Mouse (Mus musculus): Measurements from ENCODE around the gene Wdr91.

Wdr91 gene

DNA sequence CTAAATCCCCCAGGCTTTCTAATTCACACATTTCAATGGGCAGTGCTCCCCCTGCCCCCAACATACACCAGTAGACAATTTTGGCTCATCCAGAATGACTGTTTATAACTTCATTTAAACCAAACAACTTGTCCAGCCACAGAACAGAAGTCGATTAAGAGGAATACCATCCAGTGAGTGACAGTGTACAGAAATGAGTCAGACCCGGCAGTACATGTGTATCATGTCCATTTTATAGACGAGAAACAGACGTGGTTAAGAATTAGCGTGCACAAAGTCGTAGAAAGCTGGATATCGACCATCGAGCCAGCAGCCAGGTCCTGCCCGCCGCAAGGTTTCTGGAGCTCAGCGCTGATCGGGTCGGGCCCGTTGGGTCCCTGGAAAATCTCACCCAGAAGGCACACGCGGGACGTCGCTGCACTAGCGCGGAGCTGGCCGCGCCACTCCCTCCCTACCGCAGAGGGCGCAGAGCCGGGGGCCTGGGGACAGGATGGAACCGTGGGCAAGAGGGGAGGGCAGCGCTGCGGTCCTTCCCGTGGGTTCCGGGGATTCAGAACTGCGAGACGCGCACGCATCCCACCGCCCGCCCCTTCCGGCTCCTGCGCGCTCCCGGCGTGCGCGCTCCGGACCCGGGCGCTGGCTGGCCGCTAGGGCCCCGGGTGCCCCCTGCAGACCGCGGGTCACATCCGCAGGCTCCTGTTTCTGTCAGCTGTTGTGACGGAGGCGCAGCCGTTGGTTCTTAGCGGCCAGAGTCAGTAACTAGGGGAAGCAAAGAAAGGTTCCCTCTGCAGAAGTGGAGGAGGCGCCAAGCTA is 33.0 kb downstream of the Wdr91 start, which contains the start of gene Cyren:
Gene Cyren (minus strand): TSS at position 552 of the 813 bp plus-strand sequence.
- peak; percentile 80 for DNase-seq (ENCODE audit: low read depth)

DNA sequence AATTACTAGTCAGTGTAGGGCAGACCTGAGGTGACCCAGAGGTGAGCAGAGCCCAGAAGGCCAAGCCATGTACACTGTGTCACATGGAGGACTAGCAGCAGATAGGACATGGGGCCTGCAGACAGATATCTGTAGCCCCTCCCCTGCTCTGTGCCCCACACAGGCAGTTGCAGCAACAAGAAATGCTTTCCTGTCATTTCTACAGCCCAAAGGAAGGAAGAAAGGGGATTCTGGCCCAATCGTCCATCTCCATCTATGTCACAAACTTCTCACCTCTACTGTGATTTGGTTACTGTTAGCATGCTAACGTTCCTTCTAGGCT is 33.9 kb downstream of the Wdr91 start:
- no peak for DNase-seq (ENCODE audit: low read depth)

DNA sequence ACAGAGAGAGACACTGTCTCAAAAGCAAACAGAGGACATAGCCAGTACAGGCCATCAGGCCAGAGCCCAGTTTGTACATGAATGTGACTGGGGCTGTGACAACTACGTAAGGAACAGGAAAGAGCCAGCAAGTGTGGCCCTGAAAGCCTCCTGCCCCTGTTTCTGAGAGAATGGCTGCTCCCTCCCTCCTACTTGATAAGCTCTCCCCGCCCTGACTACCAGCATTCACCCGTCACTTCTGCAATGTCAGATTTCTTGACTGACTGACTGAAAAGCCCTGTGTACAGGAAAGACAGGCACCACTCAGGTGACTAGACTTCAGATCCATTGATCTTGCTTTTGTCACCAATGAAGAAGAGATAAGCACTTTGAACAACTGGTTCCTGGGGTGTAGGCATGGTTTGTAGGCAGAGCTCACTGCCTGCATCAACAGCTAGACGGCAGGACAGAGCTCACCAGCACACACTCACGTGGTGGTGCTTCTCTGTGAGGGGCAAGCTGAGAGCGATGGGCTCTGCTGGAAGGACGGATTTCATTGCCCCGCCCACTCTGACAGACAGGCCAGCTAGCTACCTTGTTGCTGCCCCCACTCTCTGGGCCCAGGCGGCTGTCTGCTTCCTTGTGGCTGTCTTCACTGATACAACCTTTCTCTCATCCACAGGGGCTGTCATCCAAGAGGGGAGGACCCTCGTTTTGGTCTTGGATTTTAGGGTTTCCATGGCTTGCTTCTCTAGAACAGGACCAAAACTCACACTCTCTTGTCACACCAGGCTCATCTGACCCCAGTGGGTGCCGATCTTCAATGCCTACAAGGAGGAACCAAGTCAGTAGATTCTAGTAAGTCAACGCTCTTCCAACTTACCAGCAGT is 34.5 kb downstream of the Wdr91 start:
- no peak for DNase-seq (ENCODE audit: low read depth)

DNA sequence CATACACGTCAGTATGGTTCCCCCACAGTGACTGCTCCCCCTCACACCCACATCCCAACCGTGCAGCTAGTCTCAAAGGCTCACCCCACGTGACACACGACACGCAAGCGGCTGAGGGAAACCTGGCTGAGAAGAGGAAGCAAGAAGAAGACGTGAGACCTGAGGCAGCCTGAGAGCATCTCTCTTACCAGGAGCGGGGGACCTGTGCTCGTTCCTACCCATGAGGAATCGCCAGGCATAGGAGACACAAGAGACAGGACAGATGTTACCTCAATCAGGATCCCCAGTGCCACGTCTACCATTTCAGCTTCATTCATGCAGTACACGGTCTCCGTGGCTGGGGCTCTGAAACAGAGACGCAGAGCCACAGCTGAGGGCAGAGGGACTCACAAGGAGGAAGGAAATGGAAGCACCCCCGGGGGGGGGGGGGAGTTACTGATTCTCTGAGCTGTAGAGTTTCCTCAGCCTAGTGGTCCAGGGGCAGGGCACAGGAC is 35.4 kb downstream of the Wdr91 start:
- DNase-seq (ENCODE audit: low read depth): no peak

DNA sequence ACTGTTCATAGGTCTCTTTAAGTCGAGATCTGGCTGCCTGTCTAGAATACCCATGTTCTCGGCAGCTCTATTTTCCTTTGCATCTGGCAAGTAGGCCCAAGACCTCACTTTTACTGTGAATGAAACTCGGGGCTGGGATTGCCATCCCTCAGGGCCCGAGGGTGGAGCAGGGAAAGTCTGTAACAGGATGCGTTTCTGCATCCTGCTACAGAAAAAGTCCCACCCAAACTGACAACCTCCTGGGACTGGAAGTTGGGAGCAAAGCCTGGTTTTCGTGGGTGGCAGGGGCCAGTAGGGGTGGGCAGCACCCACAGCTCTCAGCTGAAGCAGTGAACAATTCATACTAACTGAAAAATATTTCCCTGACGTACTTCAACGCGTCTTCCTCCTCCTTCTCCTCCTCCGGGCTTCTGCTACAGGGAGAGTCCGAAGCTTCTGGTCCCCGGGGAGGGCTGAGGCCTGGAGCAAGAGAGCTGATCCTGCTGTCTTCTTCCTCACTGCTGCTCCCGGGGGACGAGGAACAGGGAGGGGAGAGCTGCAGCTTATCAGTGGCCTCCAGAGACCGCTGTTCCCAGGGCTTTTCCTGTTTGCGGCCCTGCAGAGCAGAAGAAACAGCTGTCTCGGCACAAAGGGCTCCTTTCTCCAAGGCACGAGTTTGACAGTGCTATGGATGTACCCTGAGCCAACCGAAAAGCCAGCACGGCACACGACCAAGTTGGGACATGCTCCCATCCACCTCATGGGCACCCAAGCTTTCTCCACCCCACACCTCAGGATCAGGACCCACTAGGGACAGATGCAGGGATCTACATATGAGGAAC is 36.4 kb downstream of the Wdr91 start:
- DNase-seq (ENCODE audit: low read depth): no peak

DNA sequence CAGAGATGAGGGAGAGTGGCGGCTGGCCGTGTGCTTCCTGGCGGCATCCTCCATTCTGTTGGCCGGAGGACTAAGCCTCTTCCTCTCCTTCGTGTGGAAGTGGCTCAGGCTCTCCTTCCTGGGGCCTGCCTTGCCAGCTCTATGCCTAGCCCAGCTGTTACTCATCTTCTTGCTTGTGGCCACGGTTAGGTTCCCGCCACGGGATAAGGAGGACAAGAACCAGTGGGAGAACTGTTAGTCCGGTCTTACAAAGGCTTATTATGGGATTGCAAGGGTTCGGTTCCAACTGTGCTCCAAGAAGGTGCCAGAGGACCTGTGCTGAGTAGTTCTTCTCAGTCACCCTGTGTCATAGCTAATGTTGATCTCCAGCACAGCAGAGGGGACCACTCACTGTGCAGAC is 37.8 kb downstream of the Wdr91 start:
- no peak for DNase-seq (ENCODE audit: low read depth)

DNA sequence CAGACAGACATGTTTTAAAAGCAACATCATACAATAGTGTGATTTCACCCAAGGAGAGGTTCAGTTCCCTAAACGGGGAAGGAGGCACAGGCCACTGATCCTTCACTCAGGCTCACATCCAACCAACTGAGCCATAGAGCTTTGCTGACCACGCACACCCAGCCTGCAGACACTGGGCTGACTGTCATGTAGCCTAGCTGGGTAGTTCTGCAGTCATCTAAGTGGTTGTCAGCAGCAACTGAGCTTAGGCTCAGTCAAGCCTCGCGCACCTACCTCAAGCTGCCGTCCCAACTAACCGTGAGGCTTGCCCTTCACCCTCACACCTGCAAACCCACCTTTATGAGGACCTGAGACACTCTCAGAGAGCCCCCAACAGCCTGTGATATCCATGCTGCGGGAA is 38.7 kb downstream of the Wdr91 start:
- DNase-seq (ENCODE audit: low read depth): no peak

DNA sequence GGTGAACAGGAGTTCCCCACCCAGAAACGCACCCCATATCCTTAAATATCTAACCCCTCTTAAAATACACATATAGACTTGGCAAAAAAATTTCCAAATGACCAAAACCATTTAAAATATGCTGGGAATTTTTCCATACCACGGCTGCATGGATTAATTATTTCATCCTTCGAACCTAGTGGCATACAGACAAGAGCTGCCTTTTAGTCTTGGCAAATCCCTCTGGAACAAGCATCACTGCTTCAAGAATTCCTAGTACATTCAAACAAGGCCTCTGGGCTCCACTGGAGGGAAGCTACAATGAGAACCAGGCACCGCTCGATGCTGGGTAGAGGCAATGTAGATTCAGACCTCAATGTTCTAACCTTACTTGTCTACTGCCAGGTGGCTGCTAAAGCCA is 40.0 kb downstream of the Wdr91 start:
- no peak for DNase-seq (ENCODE audit: low read depth)

DNA sequence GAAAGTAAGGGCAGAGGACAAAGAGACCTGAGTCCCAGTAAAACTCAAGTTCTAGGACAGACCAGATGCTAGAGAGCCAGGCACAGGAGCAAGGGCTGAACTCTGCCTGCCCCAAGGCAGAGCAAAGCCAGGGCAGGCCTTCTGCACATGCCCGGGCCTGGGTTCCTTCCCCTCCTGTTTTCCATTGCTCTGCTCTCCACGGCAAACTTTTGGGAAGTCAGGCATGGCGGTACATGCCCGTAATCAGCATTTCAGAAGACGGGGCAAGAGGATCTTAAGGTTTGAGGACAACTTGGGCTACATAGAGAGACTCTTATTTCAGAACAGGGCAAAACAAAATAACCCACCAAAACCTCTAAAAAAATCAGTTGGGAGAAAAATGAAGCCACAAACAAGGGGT is 40.5 kb downstream of the Wdr91 start:
- DNase-seq (ENCODE audit: low read depth): no peak

DNA sequence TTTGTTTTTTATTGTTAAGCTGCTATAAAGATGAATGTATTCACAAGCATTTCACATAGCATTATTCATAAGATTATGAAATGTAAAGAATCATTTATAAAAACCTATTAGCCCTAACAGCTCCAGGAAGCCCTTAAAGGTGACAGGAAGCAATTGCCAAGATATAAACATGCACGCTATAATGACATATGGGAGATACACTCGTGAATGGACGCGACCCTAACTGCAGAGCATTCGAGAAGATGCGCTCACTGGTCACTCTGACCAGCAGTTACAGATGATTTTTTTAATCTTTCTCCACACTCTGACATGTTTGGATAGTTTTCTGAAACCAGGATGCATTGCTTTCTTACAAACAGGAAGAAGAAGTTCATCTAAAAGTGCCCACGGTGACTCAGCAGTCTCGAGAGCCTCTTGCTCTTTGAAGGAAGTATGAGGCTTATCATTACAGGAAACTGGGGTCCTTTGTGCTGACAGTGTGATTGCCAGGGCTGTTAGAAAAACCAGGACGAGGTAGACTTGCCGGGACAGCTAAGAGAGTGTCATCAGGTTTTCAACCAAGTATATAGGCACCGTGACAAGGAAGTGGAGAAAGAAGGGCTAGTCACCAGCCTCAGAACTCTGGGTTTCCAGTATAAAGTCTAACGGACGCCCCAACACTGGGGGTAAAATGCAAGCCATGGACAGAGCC is 41.3 kb downstream of the Wdr91 start:
- no peak for DNase-seq (ENCODE audit: low read depth)

DNA sequence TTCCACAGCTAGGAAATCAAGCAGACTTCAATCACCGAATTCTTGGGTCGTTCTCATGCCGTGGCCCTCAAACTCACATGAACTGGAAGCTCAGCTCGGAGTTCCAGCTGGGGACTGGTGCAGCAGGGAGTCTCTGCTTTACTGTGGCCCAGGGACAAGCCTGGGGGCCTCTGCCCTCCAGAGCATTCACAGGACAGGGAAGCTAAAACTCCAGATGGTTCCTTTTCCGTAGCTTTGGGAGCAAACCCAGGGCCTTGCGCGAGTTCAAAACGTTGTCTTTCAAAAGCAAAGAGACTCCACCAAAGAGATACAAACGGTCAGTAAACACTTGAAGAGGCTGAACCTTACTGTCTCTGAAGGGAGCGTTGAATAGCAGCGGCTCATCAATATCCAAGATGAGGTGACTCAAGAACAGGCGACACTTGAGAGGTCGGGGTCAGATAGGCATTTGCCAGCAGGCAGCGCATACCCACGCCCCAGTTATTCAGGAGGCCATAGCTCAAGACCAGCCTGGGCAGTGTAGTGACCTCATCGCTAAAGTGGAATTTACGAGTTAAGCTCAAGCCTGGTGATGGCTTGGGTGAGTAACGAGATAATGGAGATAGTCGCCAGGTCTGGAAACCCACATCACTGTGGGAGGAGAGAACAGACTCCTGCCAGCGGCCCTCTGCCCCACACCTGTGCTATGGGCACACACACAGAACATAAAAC is 42.0 kb downstream of the Wdr91 start:
- DNase-seq (ENCODE audit: low read depth): no peak

DNA sequence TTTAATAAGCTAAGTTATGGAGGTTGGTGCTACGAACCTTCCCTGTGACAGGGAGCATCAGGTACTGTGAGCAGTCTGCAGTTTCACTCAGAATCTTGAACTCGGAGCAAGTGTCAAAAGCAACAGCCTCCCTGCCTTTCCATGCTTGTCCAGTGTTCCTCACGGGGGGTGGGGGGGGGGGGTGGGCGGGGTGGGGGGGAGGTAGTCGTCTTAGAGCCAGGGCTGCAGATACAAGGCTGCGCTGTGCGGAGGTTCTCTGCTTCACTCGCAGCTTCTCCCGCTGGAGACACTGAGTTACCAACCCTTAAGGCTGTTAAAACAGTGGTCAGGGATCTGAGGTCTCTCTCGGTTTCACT is 42.7 kb downstream of the Wdr91 start:
- DNase-seq (ENCODE audit: low read depth): no peak

DNA sequence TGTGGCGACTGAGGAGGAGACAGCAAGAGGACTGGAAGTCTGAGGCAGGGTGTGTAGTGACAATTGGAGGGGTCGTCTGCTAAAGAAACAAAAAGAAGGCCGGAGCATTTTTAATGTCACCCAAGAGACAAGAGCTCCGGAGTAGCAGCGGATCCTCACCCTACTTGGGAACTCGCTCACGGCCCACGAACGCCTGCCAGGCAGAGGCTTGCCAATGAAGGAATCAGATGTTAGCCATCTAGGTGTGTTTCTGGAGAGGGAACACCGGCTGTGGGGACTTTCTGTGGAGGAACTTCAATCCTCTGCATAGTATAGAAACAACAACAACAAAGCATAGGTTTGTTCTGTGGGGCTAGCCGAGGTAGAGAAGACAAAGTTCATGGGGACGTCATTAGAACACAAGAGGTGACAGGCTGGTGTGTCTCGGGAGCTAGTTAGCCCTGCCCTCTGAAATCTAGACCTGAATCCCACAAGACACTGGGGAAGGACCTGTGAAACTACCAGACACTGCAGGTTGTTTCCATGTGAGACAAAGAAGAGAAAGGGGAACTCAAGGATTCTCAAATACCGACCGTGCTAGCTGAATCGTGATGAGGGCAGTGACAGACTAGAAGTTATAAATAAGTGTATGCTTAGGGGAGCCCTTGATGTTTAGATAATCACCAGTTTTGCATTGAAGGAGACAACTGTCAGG is 43.2 kb downstream of the Wdr91 start:
- DNase-seq (ENCODE audit: low read depth): no peak

DNA sequence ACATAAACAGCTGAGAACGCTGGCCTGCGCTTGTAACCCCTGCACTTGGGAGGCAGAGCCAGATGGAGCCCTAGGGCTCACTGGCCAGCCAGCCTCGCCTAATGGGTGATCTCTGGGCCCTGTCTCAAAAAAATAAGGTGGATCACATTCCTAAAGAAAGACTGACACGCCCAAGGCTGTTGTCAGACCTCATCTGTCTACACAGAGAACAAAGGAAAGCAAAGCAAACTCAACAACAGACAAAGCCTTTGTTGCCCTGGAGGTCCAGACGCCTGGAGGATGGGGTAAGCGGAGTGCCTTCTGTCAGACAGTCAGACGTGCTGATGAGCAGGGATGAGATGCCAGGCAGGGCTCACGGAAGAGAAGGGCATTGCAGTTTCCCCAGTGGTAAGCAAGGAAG is 43.9 kb downstream of the Wdr91 start:
- DNase-seq (ENCODE audit: low read depth): no peak

DNA sequence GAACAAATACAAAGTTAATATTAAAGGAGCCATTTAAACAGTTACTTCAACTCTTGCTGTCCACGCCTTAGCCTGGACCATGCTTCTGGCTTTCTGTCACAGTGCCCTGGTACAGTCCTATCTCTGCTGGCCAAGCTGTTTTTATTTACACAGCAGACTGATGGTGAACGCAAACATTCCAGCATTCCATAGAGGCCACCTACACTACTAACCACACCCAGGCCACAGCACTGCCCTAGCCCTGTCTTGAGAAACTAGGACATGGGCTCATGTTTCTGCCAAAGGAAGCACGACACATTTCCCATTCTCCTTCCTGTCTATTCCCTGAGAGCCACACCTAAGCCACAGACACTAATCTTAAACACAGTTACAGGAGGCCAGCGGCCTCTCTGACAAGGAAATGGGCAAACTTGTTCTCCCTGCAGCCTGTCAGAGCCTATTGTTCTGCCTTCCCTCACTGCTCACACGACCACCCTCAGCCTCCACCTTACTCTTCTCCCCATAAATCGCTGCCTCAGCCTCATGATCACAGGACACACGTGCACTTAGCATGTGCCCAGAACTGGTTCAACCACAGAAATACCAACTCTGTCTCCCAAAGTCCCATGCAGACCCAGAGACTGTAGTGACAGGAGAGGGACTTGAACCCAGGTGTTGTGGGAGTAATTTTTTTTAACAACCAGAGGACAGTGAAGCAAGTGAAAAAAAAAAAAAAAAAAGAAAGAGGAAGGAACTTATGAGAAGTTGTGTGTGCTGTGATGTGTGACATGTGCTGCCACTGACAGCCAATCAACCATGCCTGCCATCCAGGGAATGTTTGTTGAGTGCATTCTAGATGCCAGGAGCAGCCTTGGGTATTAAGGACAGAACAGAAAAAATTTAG is 44.7 kb downstream of the Wdr91 start:
- no peak for DNase-seq (ENCODE audit: low read depth)

DNA sequence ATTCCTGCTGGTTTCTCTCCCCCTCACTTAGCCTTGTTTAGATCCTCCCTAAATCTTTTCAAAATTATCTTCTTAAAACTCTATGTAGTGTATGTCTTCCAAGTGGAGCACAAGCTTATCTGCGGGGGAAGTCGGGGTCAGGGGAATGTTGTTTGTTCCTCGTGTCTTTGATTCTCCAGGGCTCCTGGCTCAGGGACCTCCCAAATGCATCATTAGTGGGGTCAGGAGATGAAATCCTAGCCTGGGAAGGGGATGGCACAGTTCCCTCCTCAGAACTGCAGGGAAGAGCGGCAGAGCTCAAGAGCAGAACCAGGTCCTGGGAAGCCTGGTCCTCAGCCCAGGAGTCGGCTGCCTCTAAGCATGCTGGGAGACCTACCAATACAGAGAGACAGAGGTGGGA is 45.5 kb downstream of the Wdr91 start:
- no peak for DNase-seq (ENCODE audit: low read depth)

DNA sequence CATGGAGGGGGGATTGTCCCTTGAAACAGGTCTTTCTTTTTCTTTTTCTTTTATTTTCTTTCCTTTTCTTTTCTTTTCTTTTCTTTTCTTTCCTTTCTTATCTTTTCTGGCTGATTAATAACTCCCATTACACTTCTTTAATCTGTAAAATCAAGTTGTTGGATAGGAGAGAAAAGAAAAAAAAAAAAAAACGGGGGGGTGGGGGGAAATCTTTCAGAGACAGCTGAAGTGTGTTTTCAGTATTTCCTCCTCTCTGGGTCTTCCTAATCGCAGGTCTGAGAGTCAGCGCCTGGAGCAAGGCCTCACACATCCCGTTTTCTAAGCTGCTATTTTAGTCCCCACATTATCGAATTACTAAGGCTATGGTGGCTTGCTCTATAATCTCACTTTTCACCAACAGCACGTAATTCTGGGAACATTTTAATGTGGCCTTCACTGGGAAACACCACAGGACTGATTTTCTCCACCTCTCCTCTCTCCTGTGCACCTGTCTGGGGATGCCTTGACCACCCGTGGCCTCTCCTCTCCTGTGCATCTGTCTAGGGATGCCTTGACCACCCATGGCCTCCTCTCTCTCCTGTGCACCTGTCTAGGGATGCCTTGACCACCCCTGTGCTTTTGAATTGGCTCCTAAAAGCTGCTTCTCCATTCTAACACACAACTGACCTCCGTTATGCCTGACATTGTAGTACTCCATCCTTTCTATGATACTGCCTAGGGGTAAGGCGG is 46.7 kb downstream of the Wdr91 start:
- DNase-seq (ENCODE audit: low read depth): no peak

DNA sequence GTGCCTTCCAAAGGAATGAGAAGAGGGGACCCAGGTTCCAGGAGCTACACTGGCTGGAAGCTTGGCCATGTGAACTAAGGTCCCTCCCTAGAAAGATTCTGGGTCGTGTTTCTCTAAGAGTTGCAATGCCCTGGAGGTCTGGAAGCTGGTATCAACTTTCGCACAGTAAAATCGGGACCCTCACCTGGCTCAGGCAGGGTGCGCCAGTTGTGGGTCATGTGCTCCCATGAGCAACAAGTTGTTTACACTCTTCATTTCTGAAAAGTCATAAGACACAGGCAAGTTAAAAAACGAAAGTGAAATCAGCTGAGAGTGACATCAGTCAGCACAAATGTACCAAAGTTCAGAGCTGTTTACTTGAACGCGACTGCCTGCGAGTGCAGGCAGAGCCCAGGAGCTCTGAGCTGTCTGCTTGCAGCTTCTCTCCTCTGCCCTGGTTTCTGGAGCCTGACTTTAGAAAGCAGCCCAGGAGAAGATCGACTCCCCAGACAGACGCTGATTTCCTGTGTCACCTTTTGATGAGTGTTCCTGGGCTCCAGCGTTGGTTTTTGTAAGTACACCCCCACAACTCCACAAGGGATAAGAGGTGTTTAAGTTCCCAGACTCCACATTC is 47.8 kb downstream of the Wdr91 start, which contains the start of gene Tmem140:
Gene Tmem140 (plus strand): TSS at position 356 of the 613 bp plus-strand sequence.
- no peak for DNase-seq (ENCODE audit: low read depth)

Data from c-Kit-positive CD71-positive TER-119-negative erythroid progenitor cells, embryonic 14.5 days (primary cell).